In genomic region chr12:40222251-40223081, GRCm38 (mm10) we compare ENCODE assay signal across 8 mouse cellular contexts. TPM values are rescaled to one million over a fixed set of nuclear protein-coding genes. Genes with fewer than 3 reads are reported as not detected.
DNase-seq lines count a peak whose midpoint lies in the region; ATAC-seq and TF ChIP-seq lines count a peak whose summit lies in the region.

No protein-coding gene starts in this region.

- H3K27ac ChIP-seq in cerebellum, adult 2 months (ENCODE audit: insufficient read depth, low read length): peak overlapping the region; percentile 86
- peak overlapping the region; percentile 92 for H3K27ac ChIP-seq in forebrain, postnatal 0 days (ENCODE audit: low read depth, low read length)
- peak overlapping the region; percentile 98 for H3K27ac ChIP-seq in layer of hippocampus, adult 2 months
- H3K27ac ChIP-seq in neural tube, embryonic 15.5 days (replicated peaks): peak overlapping the region; percentile 98

- TF ChIP-seq CTCF in cerebellum, adult 2 months (IDR thresholded peaks at IDR 0.05; ENCODE audit: borderline replicate concordance, insufficient read depth, low read depth, low read length): no peak
- TF ChIP-seq CTCF in forebrain, postnatal 0 days (IDR thresholded peaks at IDR 0.05; ENCODE audit: low read depth): peak; percentile 46
- peak; percentile 75 for TF ChIP-seq CTCF in layer of hippocampus, adult 2 months (conservative IDR thresholded peaks at IDR 0.05)
- no peak for TF ChIP-seq CTCF in lung, adult 2 months (IDR thresholded peaks at IDR 0.05; ENCODE audit: insufficient read depth, low read length)

- no peak for TF ChIP-seq POLR2A in cerebellum, adult 2 months (IDR thresholded peaks at IDR 0.05; ENCODE audit: borderline replicate concordance, insufficient read depth, low read length)
- TF ChIP-seq POLR2A in lung, adult 2 months (IDR thresholded peaks at IDR 0.05; ENCODE audit: borderline replicate concordance, extremely low read depth, low read depth, low read length): peak; percentile 72; the same call in 1 of the 2 replicates

- no peaks in the 10 kb centered on the region for H3K9me3 ChIP-seq in forebrain, postnatal 0 days (ENCODE audit: low read length)
- no peaks in the 10 kb centered on the region for H3K9me3 ChIP-seq in neural tube, embryonic 15.5 days (replicated peaks)

- ATAC-seq in forebrain, postnatal 0 days: peak; percentile 94
- peak; percentile 96 for ATAC-seq in neural tube, embryonic 15.5 days (ENCODE audit: low FRiP score)

- WGBS in cerebellum, adult 2 months: under 1% methylated on average over 81 of the region's 81 CpGs
- WGBS in forebrain, postnatal 0 days: under 1% methylated on average over 81 of the region's 81 CpGs
- under 1% methylated on average over 81 of the region's 81 CpGs for WGBS in lung, adult 2 months
- under 1% methylated on average over 81 of the region's 81 CpGs for WGBS in neural tube, embryonic 15.5 days

- H3K4me2 ChIP-seq in forebrain, postnatal 0 days (ENCODE audit: low read depth): peak overlapping the region; percentile 76
- H3K4me2 ChIP-seq in neural tube, embryonic 15.5 days: peak overlapping the region; percentile 68

- H3K27me3 ChIP-seq in cerebellum, adult 2 months (ENCODE audit: control insufficient read depth, insufficient read depth, low read length): no peaks in the 10 kb centered on the region
- no peaks in the 10 kb centered on the region for H3K27me3 ChIP-seq in forebrain, postnatal 0 days (ENCODE audit: insufficient read depth, low read length)
- H3K27me3 ChIP-seq in neural tube, embryonic 15.5 days (replicated peaks): no peaks in the 10 kb centered on the region

- H3K9ac ChIP-seq in forebrain, postnatal 0 days: peak overlapping the region; percentile 84
- peak overlapping the region; percentile 99 for H3K9ac ChIP-seq in neural tube, embryonic 15.5 days (replicated peaks)

- no peaks in the 10 kb centered on the region for H3K36me3 ChIP-seq in forebrain, postnatal 0 days (ENCODE audit: insufficient read depth)
- no peaks in the 10 kb centered on the region for H3K36me3 ChIP-seq in neural tube, embryonic 15.5 days

- peak overlapping the region; percentile 72 for H3K4me3 ChIP-seq in cerebellum, adult 2 months (replicated peaks; ENCODE audit: insufficient read depth, low read depth, low read length)
- H3K4me3 ChIP-seq in forebrain, postnatal 0 days (ENCODE audit: low read depth, low read length): peak overlapping the region; percentile 100
- H3K4me3 ChIP-seq in layer of hippocampus, adult 2 months: peak overlapping the region; percentile 89
- peak overlapping the region; percentile 78 for H3K4me3 ChIP-seq in lung, adult 2 months (replicated peaks; ENCODE audit: extremely low read depth, low read depth, low read length)
- H3K4me3 ChIP-seq in neural tube, embryonic 15.5 days (replicated peaks): peak overlapping the region; percentile 98

- DNase-seq in MEL-GATA-1-ER (ENCODE audit: extremely low read depth, low read depth): peak; percentile 88
- DNase-seq in cerebellum, adult 2 months: peak; percentile 97 to 98
- DNase-seq in forebrain, postnatal 0 days: peak; percentile 96
- peak; percentile 95 for DNase-seq in heart, postnatal 4 days
- peak; percentile 93 to 96 for DNase-seq in layer of hippocampus, adult 2 months (ENCODE audit: low spot score in 2 of 2)
- DNase-seq in lung, adult 2 months: peak; percentile 92
- DNase-seq in testis, postnatal 14 days (ENCODE audit: low spot score): peak; percentile 96

- H3K4me1 ChIP-seq in cerebellum, adult 2 months (ENCODE audit: control insufficient read depth, insufficient read depth, low read length): no peaks in the 10 kb centered on the region; the same call in 1 of the 2 replicates
- H3K4me1 ChIP-seq in forebrain, postnatal 0 days (ENCODE audit: insufficient read depth): peaks cover 19% of the 10 kb centered on the region
- H3K4me1 ChIP-seq in lung, adult 2 months (ENCODE audit: control insufficient read depth, insufficient read depth, low read length): peaks cover 12% of the 10 kb centered on the region
- peaks cover 25% of the 10 kb centered on the region for H3K4me1 ChIP-seq in neural tube, embryonic 15.5 days

RNA-seq across cellular contexts. Expression of gene Lsmem1, which starts 23.2 kb away (rescaled TPM):
- 2.0 and 2.4 TPM in 2 replicates for polyA plus RNA-seq in cerebellum, adult 2 months (2012; rRNA removed)
- total RNA-seq in forebrain, postnatal 0 days (2014; rRNA removed): 0.14 and 0.23 TPM in 2 replicates
- 0.27 and 0.33 TPM in 2 replicates for polyA plus RNA-seq in forebrain, postnatal 0 days (2015; fragmentation: Nextera tagmentation; extraction: Ambion mirVana)
- 10 to 100 TPM; 23.4 to 23.6 TPM for total RNA-seq in heart, postnatal 4 days (2021)
- total RNA-seq in layer of hippocampus, adult 2 months (2021): under 1 TPM; 0.37 to 0.72 TPM
- polyA plus RNA-seq in lung, adult 2 months (2012; rRNA removed): 0.18 and 0.53 TPM in 2 replicates
- polyA plus RNA-seq in neural tube, embryonic 15.5 days (2015; fragmentation: Nextera tagmentation; extraction: Ambion mirVana): 0.40 and 0.59 TPM in 2 replicates

RNA-seq across cellular contexts. Expression of gene Ifrd1, which starts 25.8 kb away (rescaled TPM):
- 52.4 and 59.0 TPM in 2 replicates for polyA plus RNA-seq in cerebellum, adult 2 months (2012; rRNA removed)
- total RNA-seq in forebrain, postnatal 0 days (2014; rRNA removed): 71.3 and 87.9 TPM in 2 replicates
- polyA plus RNA-seq in forebrain, postnatal 0 days (2015; fragmentation: Nextera tagmentation; extraction: Ambion mirVana): 156 TPM in 2 replicates
- 100 to 1,000 TPM; 172 to 203 TPM for total RNA-seq in heart, postnatal 4 days (2021)
- 100 to 1,000 TPM in 1 of 2 experiments, 10 to 100 TPM in 1; 89.3 to 102 TPM for total RNA-seq in layer of hippocampus, adult 2 months (2021)
- polyA plus RNA-seq in lung, adult 2 months (2012; rRNA removed): 25.9 and 36.2 TPM in 2 replicates
- polyA plus RNA-seq in neural tube, embryonic 15.5 days (2015; fragmentation: Nextera tagmentation; extraction: Ambion mirVana): 140 and 145 TPM in 2 replicates

Comparison
In these comparisons a context has a peak if more than half of its experiments do, and no peak if none do; other contexts are left out.
1. Peak in every context shown above with its lines: DNase-seq, ATAC-seq, H3K4me3 ChIP-seq and H3K27ac ChIP-seq.
2. CTCF ChIP-seq: peak in forebrain, postnatal 0 days (single experiment) and layer of hippocampus, adult 2 months (single experiment); none in cerebellum, adult 2 months (single experiment) and lung, adult 2 months (single experiment).